Mouse (Mus musculus) CH12.LX (cell line): ENCODE measurements at regions not wholly inside any gene's neighbourhood (a gene's known extent, or its start where the extent isn't known, plus 50 kb on each side); places are given as distances from the start of the nearest gene placed in this dataset.

Experiments used
- CTCF ChIP-seq, 2 experiments: IDR thresholded peaks in 1 of 2; conservative IDR thresholded peaks in 1 of 2; 2 replicates each; pipeline ENCODE4 v1.5.1; 2011 to 2012; ENCODE audit warnings: low read depth in 2 of 2, low read length in 2 of 2, improper control_type of control experiment in 1 of 2, inconsistent platforms in 1 of 2, mild to moderate bottlenecking in 1 of 2, moderate library complexity in 1 of 2
- E2F4 ChIP-seq: IDR thresholded peaks from 2 replicates; pipeline ENCODE4 v1.6.1; 2011; ENCODE audit warnings: low read depth, low read length, improper control_type of control experiment; ENCODE audit not compliant: insufficient replicate concordance
- EP300 ChIP-seq: IDR thresholded peaks from 2 replicates; pipeline ENCODE4 v1.6.1; 2011; ENCODE audit warnings: low read length, improper control_type of control experiment
- JUN ChIP-seq: IDR thresholded peaks from 2 replicates; pipeline ENCODE4 v1.6.1; 2011; ENCODE audit warnings: low read depth, mild to moderate bottlenecking, low read length, improper control_type of control experiment, moderate library complexity; ENCODE audit not compliant: insufficient read depth
- MAFK ChIP-seq: IDR thresholded peaks from 2 replicates; pipeline ENCODE4 v1.6.1; 2011; ENCODE audit warnings: low read length, improper control_type of control experiment; ENCODE audit not compliant: insufficient replicate concordance
- POLR2A ChIP-seq: IDR thresholded peaks from 2 replicates; pipeline ENCODE4 v1.6.1; 2011; ENCODE audit warnings: low read depth, mild to moderate bottlenecking, improper control_type of control experiment, low read length
- RAD21 ChIP-seq: IDR thresholded peaks from 2 replicates; pipeline ENCODE4 v1.6.1; 2011; ENCODE audit warnings: low read depth, mild to moderate bottlenecking, low read length, improper control_type of control experiment, moderate library complexity
- SIN3A ChIP-seq: IDR thresholded peaks from 2 replicates; pipeline ENCODE4 v1.6.1; 2012; ENCODE audit warnings: low read length, improper control_type of control experiment, inconsistent platforms
- SMC3 ChIP-seq: IDR thresholded peaks from 2 replicates; pipeline ENCODE4 v1.6.1; 2011; ENCODE audit warnings: low read depth, low read length, improper control_type of control experiment
- TBP ChIP-seq: conservative IDR thresholded peaks from 2 replicates; pipeline ENCODE4 v1.6.1; 2011; ENCODE audit warnings: low read depth, low read length, improper control_type of control experiment
- TCF12 ChIP-seq: IDR thresholded peaks from 2 replicates; pipeline ENCODE4 v1.6.1; 2014; ENCODE audit warnings: low read depth, mild to moderate bottlenecking, inconsistent platforms, low read length, improper control_type of control experiment
- ZC3H11A ChIP-seq: IDR thresholded peaks from 2 replicates; pipeline ENCODE4 v1.6.1; 2012; ENCODE audit warnings: low read depth, mild to moderate bottlenecking, inconsistent platforms, low read length, improper control_type of control experiment

GRCm38 (mm10) chr15:36333857-36334256 is 673.7 kb downstream of the Zfp706 start:
- TF ChIP-seq POLR2A, result no peak
- no peak for TF ChIP-seq JUN
- TF ChIP-seq TBP, result no peak
- no peak for TF ChIP-seq SMC3
- no peak for TF ChIP-seq MAFK
- no peak for TF ChIP-seq CTCF (conservative IDR thresholded peaks at IDR 0.05 in 1 of 2, IDR thresholded peaks at IDR 0.05 in 1 of 2; ENCODE audit: low read depth in 2 of 2, low read length in 2 of 2)
- TF ChIP-seq TCF12, result no peak
- TF ChIP-seq RAD21, result no peak
- TF ChIP-seq ZC3H11A, result no peak
- TF ChIP-seq E2F4, result no peak
- no peak for TF ChIP-seq SIN3A
- TF ChIP-seq EP300, result no peak
